Mouse (Mus musculus) A20 (cell line): Measurements from ENCODE around the gene Oxt.

Experiments used
- DNase-seq: peaks from one replicate; pipeline ENCODE4 v3.0.0-alpha.2; 2011; ENCODE audit warnings: low read depth, low spot score

Oxt gene

DNA sequence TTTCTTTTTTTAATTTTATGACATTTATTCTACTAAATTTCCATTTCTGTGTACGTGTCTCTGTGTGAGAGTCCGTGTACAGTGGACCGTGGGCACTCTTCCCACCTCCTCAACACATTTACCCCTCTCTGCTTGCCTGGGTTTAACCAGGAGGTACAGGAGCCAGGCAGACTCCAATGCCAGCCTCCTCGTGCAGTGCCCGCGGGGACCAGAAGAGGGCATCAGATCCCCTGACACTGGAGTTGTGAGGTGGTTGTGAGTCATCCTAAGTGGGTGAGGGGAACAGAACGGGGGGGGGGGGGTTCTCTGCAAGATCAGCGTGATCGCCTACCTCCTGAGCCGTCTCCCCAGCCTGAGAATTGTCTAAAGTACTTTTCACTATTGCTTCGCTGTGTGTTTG is 2.2 kb downstream of the Oxt start:
- DNase-seq = peak; percentile 75

- no peak for DNase-seq
Measured at GRCm38 (mm10) chr2:130579791-130580190, 3.8 kb downstream of the Oxt start.

DNA sequence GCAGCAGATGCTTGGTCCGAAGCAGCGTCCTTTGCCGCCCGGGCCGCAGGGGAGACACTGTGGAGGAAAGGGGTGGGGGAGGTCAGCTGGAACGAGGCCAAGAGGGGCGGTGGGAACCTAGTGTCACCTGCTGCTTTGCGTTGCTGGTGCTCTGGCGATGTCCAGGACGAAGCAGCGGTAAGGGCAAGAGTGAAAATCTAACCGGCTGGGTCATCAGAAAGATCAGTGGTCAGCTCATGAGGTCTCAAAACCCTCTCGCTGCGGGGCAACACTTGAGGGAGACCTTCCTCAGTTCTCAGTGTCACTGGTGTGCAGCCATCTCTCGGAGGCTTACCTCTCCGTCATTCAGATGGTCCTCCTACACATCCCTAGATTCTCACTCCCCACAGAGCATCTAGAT is 5.2 kb downstream of the Oxt start:
- DNase-seq = no peak

GRCm38 (mm10) chr2:130582552-130582951 is 6.6 kb downstream of the Oxt start, which contains the start of gene Avp:
Gene Avp (minus strand): TSS chr2:130582554.
- no peak for DNase-seq

GRCm38 (mm10) chr2:130583902-130584560 is 8.1 kb downstream of the Oxt start:
- no peak for DNase-seq

DNA sequence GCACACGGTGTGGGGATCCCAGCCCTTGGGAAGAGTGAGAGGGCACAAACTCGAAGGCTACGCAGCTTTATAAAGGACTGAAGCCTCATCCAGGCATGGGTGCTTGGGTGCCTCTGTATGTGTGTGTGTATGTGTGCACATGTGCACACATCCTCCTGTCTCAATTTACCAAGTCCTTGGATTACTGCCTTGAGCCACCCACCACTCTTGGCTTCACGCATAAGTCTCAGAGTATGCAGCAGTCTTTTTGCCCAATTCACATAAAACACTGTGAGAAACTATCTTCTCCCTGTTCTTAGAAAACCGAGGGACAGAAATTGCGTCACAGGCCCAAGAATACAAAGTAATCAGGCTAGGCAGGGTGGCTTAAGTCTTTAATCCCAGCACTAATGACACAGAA is 10.0 kb downstream of the Oxt start:
- DNase-seq = no peak

GRCm38 (mm10) chr2:130588373-130588772 is 12.4 kb downstream of the Oxt start:
- DNase-seq = no peak

GRCm38 (mm10) chr2:130589157-130589556 is 13.2 kb downstream of the Oxt start:
- no peak for DNase-seq

DNA sequence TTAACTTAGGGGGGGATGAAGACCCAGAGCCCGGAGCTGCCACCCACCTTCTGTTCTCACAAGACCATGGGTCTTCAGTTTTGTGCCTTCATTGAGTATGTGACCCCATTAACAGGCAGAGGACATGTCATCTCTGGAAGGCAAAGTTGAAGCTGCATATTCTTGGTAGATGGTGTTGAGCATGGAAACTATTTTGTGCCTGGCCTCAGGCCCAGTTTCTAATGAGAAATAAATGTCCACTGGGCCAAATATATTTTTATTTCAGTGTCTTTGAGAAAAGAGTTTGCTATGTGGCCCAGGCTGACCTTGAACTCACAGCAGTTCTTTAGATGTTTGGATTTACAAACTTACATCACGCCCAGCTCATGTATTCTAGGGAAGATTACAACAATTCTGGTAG is 13.8 kb downstream of the Oxt start:
- no peak for DNase-seq

GRCm38 (mm10) chr2:130591016-130591415 is 15.0 kb downstream of the Oxt start:
- DNase-seq = no peak

DNA sequence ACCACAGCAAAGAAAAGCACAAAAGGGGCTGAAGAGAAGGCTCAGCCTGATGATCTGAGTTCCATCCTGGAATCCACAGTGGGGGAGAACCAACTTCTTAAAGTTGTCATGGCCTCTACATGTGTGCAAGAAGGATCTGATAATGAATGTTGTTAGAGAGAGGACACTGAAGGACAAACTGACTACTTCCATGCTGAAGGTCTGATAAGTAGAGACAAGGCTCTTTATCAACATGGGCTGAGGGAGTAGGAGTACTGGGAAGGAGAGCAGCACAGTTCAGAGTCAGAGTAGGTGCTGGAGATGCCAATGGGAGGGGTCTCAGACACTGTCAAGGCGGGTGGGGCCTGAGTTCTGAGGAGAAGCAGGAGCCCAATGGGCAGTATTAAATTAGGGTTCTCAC is 19.6 kb downstream of the Oxt start:
- DNase-seq = no peak

DNA sequence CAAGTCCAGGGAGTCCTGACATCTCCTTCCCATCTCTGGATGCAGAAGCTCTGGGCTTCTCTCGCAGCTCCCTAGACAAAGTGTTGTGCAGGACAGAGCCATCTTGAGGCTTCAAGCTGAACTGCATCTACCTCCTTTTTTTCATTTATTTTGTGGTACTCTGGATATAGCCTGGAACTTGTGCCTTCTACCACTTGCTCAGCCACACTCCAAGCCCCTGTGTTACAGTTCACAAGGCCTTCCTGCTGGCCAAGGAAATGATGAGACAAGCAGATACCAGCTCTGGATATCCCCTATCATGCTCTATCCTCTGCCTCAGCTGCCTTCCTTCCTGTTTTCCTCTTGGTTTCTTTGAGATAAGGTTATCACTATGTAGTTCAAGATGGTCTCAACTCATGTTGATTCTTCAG is 21.6 kb downstream of the Oxt start:
- peak; percentile 42 for DNase-seq

DNA sequence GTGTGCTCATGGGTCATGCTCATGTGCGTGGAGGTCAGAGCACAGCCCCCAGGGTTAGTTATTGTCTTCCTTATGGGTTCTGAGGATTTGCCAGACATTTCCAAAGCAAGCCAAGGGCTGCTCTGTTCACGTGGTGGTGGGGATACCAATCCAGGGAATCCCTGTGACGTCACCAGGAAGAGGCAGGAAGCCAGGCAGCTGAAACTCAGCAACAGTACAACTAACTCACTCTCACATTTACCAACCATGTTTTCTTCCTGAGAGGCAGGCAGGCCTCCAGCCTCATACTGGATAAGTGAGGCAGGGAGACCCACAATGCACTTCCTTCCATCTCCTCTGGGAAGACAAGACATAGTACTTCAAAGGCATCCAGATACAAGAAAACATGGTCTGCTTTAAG is 22.4 kb downstream of the Oxt start:
- DNase-seq = no peak

- DNase-seq = no peak
Measured at GRCm38 (mm10) chr2:130602195-130602594, 26.2 kb downstream of the Oxt start.

- DNase-seq = peak; percentile 35
Measured at GRCm38 (mm10) chr2:130613091-130613490, 37.1 kb downstream of the Oxt start.

GRCm38 (mm10) chr2:130618972-130619371 is 43.0 kb downstream of the Oxt start:
- no peak for DNase-seq
